Mouse (Mus musculus): Measurements from ENCODE around the gene Il18bp. TPM values are rescaled to one million over a fixed set of nuclear protein-coding genes. Genes with fewer than 3 reads are reported as not detected.
A peak's percentile ranks its signal among the peaks of the same experiment; 100 is the strongest.

Il18bp gene
- polyA plus RNA-seq, 1 experiment from 2014 or later = 4.0 TPM

DNA sequence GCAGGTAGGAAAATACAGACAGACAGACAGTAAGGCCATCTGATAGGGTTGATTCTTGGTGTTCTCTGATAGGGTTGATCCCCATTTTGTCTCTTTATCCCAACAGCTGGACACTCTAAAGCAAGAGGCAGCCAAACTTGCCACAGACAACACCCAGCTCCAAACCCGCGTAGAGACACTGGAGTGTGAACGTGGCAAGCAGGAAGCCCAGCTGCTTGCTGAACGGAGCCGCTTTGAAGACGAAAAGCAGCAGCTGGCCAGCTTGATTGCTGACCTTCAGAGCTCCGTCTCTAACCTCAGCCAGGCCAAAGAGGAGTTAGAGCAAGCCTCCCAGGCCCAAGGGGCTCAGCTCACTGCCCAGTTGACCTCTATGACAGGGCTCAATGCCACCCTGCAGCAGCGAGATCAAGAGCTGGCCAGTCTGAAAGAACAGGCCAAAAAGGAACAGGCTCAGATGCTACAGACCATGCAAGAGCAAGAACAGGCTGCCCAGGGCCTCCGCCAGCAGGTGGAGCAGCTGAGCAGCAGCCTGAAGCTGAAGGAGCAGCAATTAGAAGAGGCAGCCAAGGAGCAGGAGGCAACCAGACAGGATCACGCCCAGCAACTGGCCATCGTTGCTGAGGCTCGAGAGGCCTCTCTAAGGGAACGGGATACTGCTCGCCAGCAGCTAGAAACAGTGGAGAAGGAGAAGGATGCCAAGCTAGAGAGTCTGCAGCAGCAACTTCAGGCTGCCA, 20.1 kb downstream of the Il18bp start:
- no peaks in the 10 kb centered on the region for H3K27me3 ChIP-seq (ENCODE audit: control insufficient read depth, insufficient read depth, low read length)
- no peak overlapping the region for H3K4me3 ChIP-seq (replicated peaks; ENCODE audit: low read depth, low read length)
- ATAC-seq (ENCODE audit: low FRiP score, low TSS enrichment) (no peak), DNase-seq (peak; percentile 82)
- H3K27ac ChIP-seq (replicated peaks; ENCODE audit: low read depth, low read length) = no peak overlapping the region
- 71% methylated on average over 14 of the region's 14 CpGs for WGBS
- peaks cover 100% of the 10 kb centered on the region for H3K36me3 ChIP-seq (ENCODE audit: control insufficient read depth, insufficient read depth, low read length)
- no peaks in the 10 kb centered on the region for H3K9me3 ChIP-seq (ENCODE audit: control insufficient read depth, low read length)
- no peak overlapping the region for H3K4me2 ChIP-seq (ENCODE audit: low read length)
- H3K4me1 ChIP-seq (ENCODE audit: control insufficient read depth, insufficient read depth, low read length) = no peaks in the 10 kb centered on the region
- H3K9ac ChIP-seq (replicated peaks; ENCODE audit: low read length) = no peak overlapping the region

- ATAC-seq (ENCODE audit: low FRiP score, low TSS enrichment) (no peak), DNase-seq (no peak)
- Histone ChIP-seq H3K4me3 (replicated peaks; ENCODE audit: low read depth, low read length) (no peak overlapping the region), H3K9me3 (ENCODE audit: control insufficient read depth, low read length) (no peaks in the 10 kb centered on the region), H3K9ac (replicated peaks; ENCODE audit: low read length) (no peak overlapping the region), H3K4me1 (ENCODE audit: control insufficient read depth, insufficient read depth, low read length) (no peaks in the 10 kb centered on the region), H3K4me2 (ENCODE audit: low read length) (no peak overlapping the region), H3K27me3 (ENCODE audit: control insufficient read depth, insufficient read depth, low read length) (no peaks in the 10 kb centered on the region), H3K27ac (replicated peaks; ENCODE audit: low read depth, low read length) (no peak overlapping the region), H3K36me3 (ENCODE audit: control insufficient read depth, insufficient read depth, low read length) (peaks cover 100% of the 10 kb centered on the region)
- 91% methylated on average over 3 of the region's 3 CpGs for WGBS
Observed at GRCm38 (mm10) chr7:101994241-101994640, 24.2 kb downstream of the Il18bp start.

GRCm38 (mm10) chr7:101985081-101985480, 33.4 kb downstream of the Il18bp start:
- Histone ChIP-seq H3K27ac (replicated peaks; ENCODE audit: low read depth, low read length) (no peak overlapping the region), H3K4me1 (ENCODE audit: control insufficient read depth, insufficient read depth, low read length) (no peaks in the 10 kb centered on the region), H3K9ac (replicated peaks; ENCODE audit: low read length) (no peak overlapping the region), H3K4me2 (ENCODE audit: low read length) (no peak overlapping the region), H3K27me3 (ENCODE audit: control insufficient read depth, insufficient read depth, low read length) (no peaks in the 10 kb centered on the region), H3K36me3 (ENCODE audit: control insufficient read depth, insufficient read depth, low read length) (peaks cover 53% of the 10 kb centered on the region), H3K9me3 (ENCODE audit: control insufficient read depth, low read length) (no peaks in the 10 kb centered on the region), H3K4me3 (replicated peaks; ENCODE audit: low read depth, low read length) (no peak overlapping the region)
- DNase-seq = no peak
- no peak for ATAC-seq (ENCODE audit: low FRiP score, low TSS enrichment)
- 96% methylated on average over 3 of the region's 3 CpGs for WGBS

- Histone ChIP-seq H3K4me2 (ENCODE audit: low read length) (no peak overlapping the region), H3K27ac (replicated peaks; ENCODE audit: low read depth, low read length) (no peak overlapping the region), H3K4me3 (replicated peaks; ENCODE audit: low read depth, low read length) (no peak overlapping the region), H3K27me3 (ENCODE audit: control insufficient read depth, insufficient read depth, low read length) (no peaks in the 10 kb centered on the region), H3K36me3 (ENCODE audit: control insufficient read depth, insufficient read depth, low read length) (peaks cover 32% of the 10 kb centered on the region), H3K9me3 (ENCODE audit: control insufficient read depth, low read length) (no peaks in the 10 kb centered on the region), H3K4me1 (ENCODE audit: control insufficient read depth, insufficient read depth, low read length) (no peaks in the 10 kb centered on the region), H3K9ac (replicated peaks; ENCODE audit: low read length) (no peak overlapping the region)
- DNase-seq (no peak), ATAC-seq (ENCODE audit: low FRiP score, low TSS enrichment) (no peak)
- WGBS = 83% methylated on average over 1 of the region's 1 CpGs
Observed at GRCm38 (mm10) chr7:101982735-101983134, 35.8 kb downstream of the Il18bp start.

GRCm38 (mm10) chr7:101974505-101974904, 44.0 kb downstream of the Il18bp start:
- H3K4me2 ChIP-seq (ENCODE audit: low read length) = no peak overlapping the region
- no peak overlapping the region for H3K27ac ChIP-seq (replicated peaks; ENCODE audit: low read depth, low read length)
- H3K9me3 ChIP-seq (ENCODE audit: control insufficient read depth, low read length) = no peaks in the 10 kb centered on the region
- H3K4me1 ChIP-seq (ENCODE audit: control insufficient read depth, insufficient read depth, low read length) = peaks cover 16% of the 10 kb centered on the region
- ATAC-seq (ENCODE audit: low FRiP score, low TSS enrichment) = no peak
- H3K9ac ChIP-seq (replicated peaks; ENCODE audit: low read length) = no peak overlapping the region
- no peak overlapping the region for H3K4me3 ChIP-seq (replicated peaks; ENCODE audit: low read depth, low read length)
- no peaks in the 10 kb centered on the region for H3K36me3 ChIP-seq (ENCODE audit: control insufficient read depth, insufficient read depth, low read length)
- WGBS = 82% methylated on average over 2 of the region's 2 CpGs
- H3K27me3 ChIP-seq (ENCODE audit: control insufficient read depth, insufficient read depth, low read length) = no peaks in the 10 kb centered on the region
- no peak for DNase-seq

GRCm38 (mm10) chr7:101973730-101974129, 44.8 kb downstream of the Il18bp start:
- H3K9ac ChIP-seq (replicated peaks; ENCODE audit: low read length) = no peak overlapping the region
- H3K9me3 ChIP-seq (ENCODE audit: control insufficient read depth, low read length) = no peaks in the 10 kb centered on the region
- ATAC-seq (ENCODE audit: low FRiP score, low TSS enrichment) (no peak), DNase-seq (no peak)
- H3K36me3 ChIP-seq (ENCODE audit: control insufficient read depth, insufficient read depth, low read length) = no peaks in the 10 kb centered on the region
- H3K4me2 ChIP-seq (ENCODE audit: low read length) = no peak overlapping the region
- H3K27me3 ChIP-seq (ENCODE audit: control insufficient read depth, insufficient read depth, low read length) = no peaks in the 10 kb centered on the region
- peaks cover 21% of the 10 kb centered on the region for H3K4me1 ChIP-seq (ENCODE audit: control insufficient read depth, insufficient read depth, low read length)
- H3K27ac ChIP-seq (replicated peaks; ENCODE audit: low read depth, low read length) = no peak overlapping the region
- no peak overlapping the region for H3K4me3 ChIP-seq (replicated peaks; ENCODE audit: low read depth, low read length)
- WGBS = 97% methylated on average over 3 of the region's 3 CpGs

DNA sequence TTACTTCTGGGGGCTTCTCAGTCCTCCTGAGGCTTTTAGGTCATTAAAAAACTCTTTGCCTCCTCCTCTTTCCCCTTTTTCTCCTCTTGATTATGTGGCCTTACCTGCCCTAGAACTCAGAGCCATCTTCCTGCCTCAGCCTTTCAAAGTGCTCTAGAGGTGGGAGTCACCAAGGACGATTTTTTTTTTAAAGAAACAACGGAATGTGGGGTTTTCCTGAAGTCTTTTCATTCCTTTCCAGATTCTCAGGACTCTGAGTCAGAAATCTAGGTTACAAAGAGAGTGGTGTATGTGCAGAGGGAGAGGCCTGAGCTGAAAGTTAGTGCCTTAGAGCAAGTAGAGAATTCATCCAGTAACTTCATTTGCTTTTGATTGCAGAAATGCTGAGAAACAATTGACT, 46.8 kb downstream of the Il18bp start:
- no peaks in the 10 kb centered on the region for H3K9me3 ChIP-seq (ENCODE audit: control insufficient read depth, low read length)
- H3K4me2 ChIP-seq (ENCODE audit: low read length) = peak overlapping the region; percentile 78
- peak overlapping the region; percentile 96; the same call in 1 of the 2 replicates for H3K9ac ChIP-seq (replicated peaks; ENCODE audit: low read length)
- peak overlapping the region; percentile 100 for H3K27ac ChIP-seq (replicated peaks; ENCODE audit: low read depth, low read length)
- H3K27me3 ChIP-seq (ENCODE audit: control insufficient read depth, insufficient read depth, low read length) = no peaks in the 10 kb centered on the region
- H3K36me3 ChIP-seq (ENCODE audit: control insufficient read depth, insufficient read depth, low read length) = no peaks in the 10 kb centered on the region
- DNase-seq (no peak), ATAC-seq (ENCODE audit: low FRiP score, low TSS enrichment) (no peak)
- 55% methylated on average over 2 of the region's 2 CpGs for WGBS
- peak overlapping the region; percentile 75 for H3K4me3 ChIP-seq (replicated peaks; ENCODE audit: low read depth, low read length)
- H3K4me1 ChIP-seq (ENCODE audit: control insufficient read depth, insufficient read depth, low read length) = peaks cover 23% of the 10 kb centered on the region

GRCm38 (mm10) chr7:101970821-101971461, 47.5 kb downstream of the Il18bp start:
- Histone ChIP-seq H3K9me3 (ENCODE audit: control insufficient read depth, low read length) (no peaks in the 10 kb centered on the region), H3K27ac (replicated peaks; ENCODE audit: low read depth, low read length) (peak overlapping the region; percentile 100), H3K4me2 (ENCODE audit: low read length) (peak overlapping the region; percentile 78), H3K4me1 (ENCODE audit: control insufficient read depth, insufficient read depth, low read length) (peaks cover 23% of the 10 kb centered on the region), H3K4me3 (replicated peaks; ENCODE audit: low read depth, low read length) (peak overlapping the region; percentile 75), H3K27me3 (ENCODE audit: control insufficient read depth, insufficient read depth, low read length) (no peaks in the 10 kb centered on the region), H3K36me3 (ENCODE audit: control insufficient read depth, insufficient read depth, low read length) (no peaks in the 10 kb centered on the region), H3K9ac (replicated peaks; ENCODE audit: low read length) (peak overlapping the region; percentile 96)
- WGBS = 3% methylated on average over 19 of the region's 19 CpGs
- DNase-seq (peak; percentile 86), ATAC-seq (ENCODE audit: low FRiP score, low TSS enrichment) (peak; percentile 66)

GRCm38 (mm10) chr7:101970429-101970775, 48.1 kb downstream of the Il18bp start:
- Histone ChIP-seq H3K36me3 (ENCODE audit: control insufficient read depth, insufficient read depth, low read length) (no peaks in the 10 kb centered on the region), H3K27me3 (ENCODE audit: control insufficient read depth, insufficient read depth, low read length) (no peaks in the 10 kb centered on the region), H3K4me1 (ENCODE audit: control insufficient read depth, insufficient read depth, low read length) (peaks cover 23% of the 10 kb centered on the region), H3K9me3 (ENCODE audit: control insufficient read depth, low read length) (no peaks in the 10 kb centered on the region), H3K9ac (replicated peaks; ENCODE audit: low read length) (peak overlapping the region; percentile 96), H3K4me3 (replicated peaks; ENCODE audit: low read depth, low read length) (peak overlapping the region; percentile 75), H3K27ac (replicated peaks; ENCODE audit: low read depth, low read length) (peak overlapping the region; percentile 100), H3K4me2 (ENCODE audit: low read length) (peak overlapping the region; percentile 78)
- WGBS = 1% methylated on average over 11 of the region's 17 CpGs
- ATAC-seq (ENCODE audit: low FRiP score, low TSS enrichment) = peak; percentile 76
- DNase-seq = peak; percentile 94

Measured in midbrain, embryonic 14.5 days (tissue).